Mouse (Mus musculus): Measurements from ENCODE around the gene Rp2.
A peak's percentile ranks its signal among the peaks of the same experiment; 100 is the strongest.

Gene Rp2

DNA sequence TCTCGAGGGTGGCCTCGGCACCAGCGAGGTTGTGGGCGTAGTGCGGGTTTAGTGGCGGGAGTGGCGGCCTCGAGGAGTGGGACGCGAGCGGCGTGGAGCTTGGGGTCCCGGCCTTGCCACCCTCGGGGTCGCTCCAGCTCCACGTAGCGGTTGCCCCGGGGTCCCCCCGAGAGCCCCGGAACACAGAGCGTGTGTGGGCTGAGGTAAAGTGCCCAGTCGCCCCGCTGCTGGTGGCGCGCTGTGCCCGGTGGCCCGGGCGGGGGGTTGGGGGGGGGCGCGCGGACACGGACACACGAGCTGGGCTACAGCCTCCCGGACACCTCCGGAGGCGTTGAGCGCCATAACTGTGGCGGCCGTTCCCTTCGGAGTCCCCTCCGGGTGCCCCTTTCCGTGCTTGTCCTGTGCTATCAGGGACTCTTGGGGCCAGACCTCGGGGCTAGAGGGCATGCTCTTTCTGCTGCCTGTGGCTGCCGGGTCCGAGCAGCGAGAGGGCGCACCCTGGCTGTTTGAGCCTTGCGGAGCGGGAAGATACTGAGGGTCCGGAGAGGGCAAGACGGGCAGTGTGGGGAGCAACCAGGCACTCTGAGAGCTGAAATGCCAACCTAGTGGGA is 61.7 kb downstream of the Rp2 start:
- peak; percentile 44 for DNase-seq

Measured in embryo, embryonic 11 days (tissue).